Comparison of ENCODE assay signal across 9 mouse cellular contexts in genomic region chr17:28308297-28309195, GRCm38 (mm10). TPM values are rescaled to one million over a fixed set of nuclear protein-coding genes. Genes with fewer than 3 reads are reported as not detected.
DNase-seq lines count a peak whose midpoint lies in the region; ATAC-seq and TF ChIP-seq lines count a peak whose summit lies in the region.
"Had no signal": no experiment of that assay in that cellular context is flagged by ENCODE, and none has a peak within 500 bp of the region (broad histone marks: within the 10 kb centered on the region; RNA-seq: fewer than 3 reads in every experiment).

No protein-coding gene starts in this region.

- no peak for TF ChIP-seq EP300 in ES-Bruce4 (IDR thresholded peaks at IDR 0.05; ENCODE audit: insufficient read depth, low read depth, low read length)
- TF ChIP-seq EP300 in heart, postnatal 0 days (IDR thresholded peaks at IDR 0.05; ENCODE audit: low read depth), result no peak

- no peak overlapping the region for H3K9ac ChIP-seq in ES-Bruce4 (ENCODE audit: low read depth, poor library complexity, severe bottlenecking)
- H3K9ac ChIP-seq in heart, postnatal 0 days (replicated peaks; ENCODE audit: low read depth, low read length), result 0 out of 2 replicates have a peak overlapping the region, but pooled peaks have one; percentile 2
- no peak overlapping the region for H3K9ac ChIP-seq in lung, embryonic 14.5 days
- H3K9ac ChIP-seq: midbrain, embryonic 12.5 days had no signal

- H3K36me3 ChIP-seq in ES-Bruce4 (ENCODE audit: control insufficient read depth, insufficient read depth, low read length, poor library complexity, severe bottlenecking), result no peaks in the 10 kb centered on the region
- no peaks in the 10 kb centered on the region for H3K36me3 ChIP-seq in heart, postnatal 0 days (replicated peaks; ENCODE audit: control insufficient read depth, insufficient read depth, low read length)
- H3K36me3 ChIP-seq in lung, embryonic 14.5 days (ENCODE audit: insufficient read depth), result no peaks in the 10 kb centered on the region
- H3K36me3 ChIP-seq: midbrain, embryonic 12.5 days had no signal

- peaks cover 4% of the 10 kb centered on the region for H3K4me1 ChIP-seq in ES-Bruce4 (ENCODE audit: control insufficient read depth, insufficient read depth, low read length)
- peaks cover 4% of the 10 kb centered on the region; the same call in 1 of the 2 replicates for H3K4me1 ChIP-seq in heart, postnatal 0 days (ENCODE audit: control insufficient read depth, insufficient read depth)
- H3K4me1 ChIP-seq in lung, embryonic 14.5 days (ENCODE audit: insufficient read depth), result no peaks in the 10 kb centered on the region

- no peaks in the 10 kb centered on the region for H3K27me3 ChIP-seq in ES-Bruce4 (ENCODE audit: control insufficient read depth, insufficient read depth, low read length, poor library complexity, severe bottlenecking)
- H3K27me3 ChIP-seq in heart, postnatal 0 days (ENCODE audit: control insufficient read depth, insufficient read depth, low read length), result no peaks in the 10 kb centered on the region
- no peaks in the 10 kb centered on the region for H3K27me3 ChIP-seq in lung, embryonic 14.5 days (ENCODE audit: insufficient read depth, low read length)

- no peak for TF ChIP-seq POLR2A in ES-Bruce4 (IDR thresholded peaks at IDR 0.05; ENCODE audit: insufficient read depth, low read length)

- H3K9me3 ChIP-seq in ES-Bruce4 (replicated peaks; ENCODE audit: control insufficient read depth, insufficient read depth, low read length, poor library complexity, severe bottlenecking), result no peaks in the 10 kb centered on the region
- H3K9me3 ChIP-seq in heart, postnatal 0 days (replicated peaks; ENCODE audit: control insufficient read depth, low read length), result no peaks in the 10 kb centered on the region
- no peaks in the 10 kb centered on the region for H3K9me3 ChIP-seq in lung, embryonic 14.5 days (ENCODE audit: low read depth, low read length)
- H3K9me3 ChIP-seq: midbrain, embryonic 12.5 days had no signal

- peak; percentile 79 for TF ChIP-seq CTCF in ES-Bruce4 (IDR thresholded peaks at IDR 0.05; ENCODE audit: low read depth, low read length)
- peak; percentile 93 for TF ChIP-seq CTCF in heart, postnatal 0 days (IDR thresholded peaks at IDR 0.05; ENCODE audit: low read depth)
- peak; percentile 94 for TF ChIP-seq CTCF in layer of hippocampus, adult 2 months (conservative IDR thresholded peaks at IDR 0.05)
- TF ChIP-seq CTCF in lung, embryonic 14.5 days (IDR thresholded peaks at IDR 0.05; ENCODE audit: low read depth), result peak; percentile 97

- H3K4me2 ChIP-seq in heart, postnatal 0 days (ENCODE audit: low read depth, low read length), result peak overlapping the region; percentile 33
- peak overlapping the region; percentile 45 for H3K4me2 ChIP-seq in lung, embryonic 14.5 days
- H3K4me2 ChIP-seq: midbrain, embryonic 12.5 days had no signal

- H3K4me3 ChIP-seq in ES-Bruce4 (ENCODE audit: low read depth, low read length), result no peak overlapping the region
- peak overlapping the region; percentile 0; the same call in 1 of the 2 replicates for H3K4me3 ChIP-seq in heart, postnatal 0 days (ENCODE audit: low read depth, low read length)
- H3K4me3 ChIP-seq in layer of hippocampus, adult 2 months, result peak overlapping the region; percentile 22; the same call in 1 of the 2 replicates
- H3K4me3 ChIP-seq in lung, embryonic 14.5 days (ENCODE audit: low read depth, low read length), result no peak overlapping the region
- H3K4me3 ChIP-seq: midbrain, embryonic 12.5 days had no signal

- DNase-seq in brain, embryonic 18.5 days (ENCODE audit: low read depth, low spot score), result peak; percentile 64
- peak; percentile 86 for DNase-seq in heart, postnatal 0 days (ENCODE audit: low spot score)
- peak; percentile 74 to 91 for DNase-seq in layer of hippocampus, adult 2 months (ENCODE audit: low spot score in 2 of 2)
- DNase-seq in lung, embryonic 14.5 days, result peak; percentile 98
- peak; percentile 90 for DNase-seq in retina, postnatal 1 day
- peak; percentile 84 to 89 for DNase-seq in thymus, postnatal 36 days

- ATAC-seq in erythroblast, adult 5-6 weeks (replicated peaks; ENCODE audit: low FRiP score, poor library complexity, severe bottlenecking), result peak; percentile 44; the same call in 1 of the 2 replicates
- ATAC-seq in heart, postnatal 0 days (ENCODE audit: insufficient read depth, low read depth), result 0 out of 2 replicates have a peak, but pooled peaks have one; percentile 5
- 0 out of 2 replicates have a peak, but pooled peaks have one; percentile 18 for ATAC-seq in lung, embryonic 14.5 days (ENCODE audit: insufficient read depth)

- WGBS in heart, postnatal 0 days, result 9% methylated on average over 18 of the region's 18 CpGs
- 9% methylated on average over 18 of the region's 18 CpGs for WGBS in lung, embryonic 14.5 days

- H3K27ac ChIP-seq in ES-Bruce4 (ENCODE audit: insufficient read depth, low read length), result no peak overlapping the region
- no peak overlapping the region for H3K27ac ChIP-seq in heart, postnatal 0 days (ENCODE audit: low read depth)
- H3K27ac ChIP-seq in layer of hippocampus, adult 2 months, result no peak overlapping the region
- no peak overlapping the region for H3K27ac ChIP-seq in lung, embryonic 14.5 days (ENCODE audit: low read depth)
- H3K27ac ChIP-seq: midbrain, embryonic 12.5 days had no signal

RNA-seq across cellular contexts. Expression of gene Fance, which starts 4.8 kb away (rescaled TPM):
- 56.8 and 64.7 TPM in 2 replicates for polyA plus RNA-seq in ES-Bruce4 (2011; ENCODE audit: insufficient read depth, insufficient read length, low read depth, missing spikeins)
- 23.1 TPM in 1 of 2 replicates, not detected in the other for total RNA-seq in erythroblast, adult 5-6 weeks (2015; ENCODE audit: low replicate concordance)
- total RNA-seq in erythroblast, adult 5-6 weeks (2017; ENCODE audit: low replicate concordance), result 0.68 and 8.4 TPM in 2 replicates
- 14.1 and 21.7 TPM in 2 replicates for total RNA-seq in heart, postnatal 0 days (2014; rRNA removed; ENCODE audit: low replicate concordance)
- polyA plus RNA-seq in heart, postnatal 0 days (2015; fragmentation: Nextera tagmentation; extraction: Ambion mirVana), result 13.8 and 14.1 TPM in 2 replicates
- 10 to 100 TPM; 30.3 to 34.9 TPM for total RNA-seq in layer of hippocampus, adult 2 months (2021)
- 28.2 and 35.3 TPM in 2 replicates for polyA plus RNA-seq in lung, embryonic 14.5 days (2014; fragmentation: Nextera tagmentation; extraction: Ambion mirVana)

RNA-seq across cellular contexts. Expression of gene Rpl10a, which starts 19.7 kb away (rescaled TPM):
- 1,875 and 2,151 TPM in 2 replicates for polyA plus RNA-seq in ES-Bruce4 (2011; ENCODE audit: insufficient read depth, insufficient read length, low read depth, missing spikeins)
- 515 and 525 TPM in 2 replicates for total RNA-seq in erythroblast, adult 5-6 weeks (2015; ENCODE audit: low replicate concordance)
- 92.4 and 200 TPM in 2 replicates for total RNA-seq in erythroblast, adult 5-6 weeks (2017; ENCODE audit: low replicate concordance)
- 817 and 939 TPM in 2 replicates for total RNA-seq in heart, postnatal 0 days (2014; rRNA removed; ENCODE audit: low replicate concordance)
- 255 and 273 TPM in 2 replicates for polyA plus RNA-seq in heart, postnatal 0 days (2015; fragmentation: Nextera tagmentation; extraction: Ambion mirVana)
- total RNA-seq in layer of hippocampus, adult 2 months (2021), result 100 to 1,000 TPM; 345 to 350 TPM
- 799 and 802 TPM in 2 replicates for polyA plus RNA-seq in lung, embryonic 14.5 days (2014; fragmentation: Nextera tagmentation; extraction: Ambion mirVana)

RNA-seq across cellular contexts. Expression of gene Tead3, which starts 42.1 kb away (rescaled TPM):
- 28.6 and 31.9 TPM in 2 replicates for polyA plus RNA-seq in ES-Bruce4 (2011; ENCODE audit: insufficient read depth, insufficient read length, low read depth, missing spikeins)
- total RNA-seq in erythroblast, adult 5-6 weeks (2015; ENCODE audit: low replicate concordance), result not detected in 2 replicates
- total RNA-seq in erythroblast, adult 5-6 weeks (2017; ENCODE audit: low replicate concordance), result not detected in 2 replicates
- total RNA-seq in heart, postnatal 0 days (2014; rRNA removed; ENCODE audit: low replicate concordance), result 13.1 and 19.7 TPM in 2 replicates
- polyA plus RNA-seq in heart, postnatal 0 days (2015; fragmentation: Nextera tagmentation; extraction: Ambion mirVana), result 3.2 and 3.3 TPM in 2 replicates
- total RNA-seq in layer of hippocampus, adult 2 months (2021), result 1 to 10 TPM; 3.0 to 3.2 TPM
- polyA plus RNA-seq in lung, embryonic 14.5 days (2014; fragmentation: Nextera tagmentation; extraction: Ambion mirVana), result 11.2 and 11.3 TPM in 2 replicates

RNA-seq across cellular contexts. Expression of gene Tulp1, which starts 56.5 kb away (rescaled TPM):
- polyA plus RNA-seq in ES-Bruce4 (2011; ENCODE audit: insufficient read depth, insufficient read length, low read depth, missing spikeins), result 14.0 and 14.7 TPM in 2 replicates
- total RNA-seq in erythroblast, adult 5-6 weeks (2015; ENCODE audit: low replicate concordance), result not detected in 2 replicates
- total RNA-seq in erythroblast, adult 5-6 weeks (2017; ENCODE audit: low replicate concordance), result 0.28 TPM in 1 of 2 replicates, not detected in the other
- total RNA-seq in heart, postnatal 0 days (2014; rRNA removed; ENCODE audit: low replicate concordance), result 0.61 and 5.3 TPM in 2 replicates
- polyA plus RNA-seq in heart, postnatal 0 days (2015; fragmentation: Nextera tagmentation; extraction: Ambion mirVana), result 0.86 and 1.3 TPM in 2 replicates
- not detected for total RNA-seq in layer of hippocampus, adult 2 months (2021)
- 3.0 and 3.6 TPM in 2 replicates for polyA plus RNA-seq in lung, embryonic 14.5 days (2014; fragmentation: Nextera tagmentation; extraction: Ambion mirVana)

Comparison
In these comparisons a context has a peak if more than half of its experiments do, and no peak if none do; other contexts are left out.
1. H3K4me3 ChIP-seq: peak in heart, postnatal 0 days (single experiment) and layer of hippocampus, adult 2 months (single experiment); none in ES-Bruce4 (single experiment) and lung, embryonic 14.5 days (single experiment).
2. Peak in every context shown above with its lines, with median percentiles within 50 percentile points of each other: CTCF ChIP-seq, DNase-seq and ATAC-seq.